Mouse (Mus musculus): ENCODE results near the gene Pip5k1b.

The Pip5k1b gene

DNA sequence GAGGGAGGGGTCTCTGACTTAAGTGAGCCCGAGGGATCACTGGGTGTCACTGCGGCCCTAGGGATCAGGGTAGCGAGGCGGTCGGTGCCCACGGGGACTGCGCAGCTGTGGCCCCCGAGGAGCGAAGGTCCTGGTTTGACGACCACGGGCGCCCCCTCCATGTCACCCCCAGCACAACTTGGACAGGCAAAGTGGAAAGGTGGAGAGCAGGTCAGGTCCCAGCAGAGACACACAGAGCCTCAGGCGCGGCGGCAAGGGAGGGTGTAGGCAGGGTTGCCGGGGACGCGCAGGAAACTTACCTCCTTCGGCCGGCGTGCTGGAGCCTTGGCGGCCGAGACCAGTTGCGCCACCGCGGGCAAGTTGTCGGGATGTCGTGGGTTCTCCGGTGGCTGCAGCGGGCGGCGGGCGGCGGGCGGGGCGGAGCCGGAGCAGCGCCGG, at the start of gene Pip5k1b:
TSS of gene Pip5k1b (minus strand) at position 407 of the 438 bp plus-strand sequence.
- DNase-seq, result peak; percentile 62

DNA sequence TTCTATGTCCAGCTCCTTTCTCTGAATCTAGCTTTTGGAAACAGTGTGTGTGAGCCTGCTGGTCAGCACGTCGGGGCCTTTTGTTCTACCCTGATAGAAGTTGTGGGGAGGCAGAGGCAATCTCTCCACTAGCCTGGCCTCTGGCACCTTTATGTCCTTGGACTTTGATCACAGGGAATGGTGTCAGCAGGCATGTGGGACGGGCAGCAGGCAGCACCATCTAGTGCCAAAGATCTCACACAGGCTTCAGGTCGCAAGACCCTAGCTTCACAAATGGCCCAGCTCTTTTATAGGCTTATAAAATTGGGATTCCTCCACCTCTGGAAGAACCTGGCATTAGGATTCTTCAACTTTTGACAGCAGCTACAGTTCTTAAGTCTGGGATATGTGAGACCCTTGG, 48.4 kb upstream of the Pip5k1b start:
- no peak for DNase-seq

DNA sequence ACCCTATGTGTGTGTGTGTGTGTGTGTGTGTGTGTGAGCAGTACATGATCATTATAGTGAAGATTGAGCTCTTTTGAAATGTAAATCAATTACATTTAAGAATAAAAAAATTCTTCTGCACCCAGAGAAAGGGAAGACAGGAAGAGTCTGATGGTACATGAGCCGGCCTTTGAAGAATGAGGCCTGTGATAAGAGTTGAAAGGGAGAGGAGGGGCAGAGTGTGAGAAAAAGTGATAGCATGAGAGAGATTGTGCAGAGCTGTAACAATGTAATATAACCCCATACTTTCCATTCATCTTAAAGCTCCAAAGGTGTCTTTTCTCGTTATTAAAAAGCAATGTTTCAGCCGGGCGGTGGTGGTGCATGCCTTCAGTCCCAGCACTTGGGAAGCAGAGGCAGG, 47.8 kb upstream of the Pip5k1b start:
- no peak for DNase-seq

DNA sequence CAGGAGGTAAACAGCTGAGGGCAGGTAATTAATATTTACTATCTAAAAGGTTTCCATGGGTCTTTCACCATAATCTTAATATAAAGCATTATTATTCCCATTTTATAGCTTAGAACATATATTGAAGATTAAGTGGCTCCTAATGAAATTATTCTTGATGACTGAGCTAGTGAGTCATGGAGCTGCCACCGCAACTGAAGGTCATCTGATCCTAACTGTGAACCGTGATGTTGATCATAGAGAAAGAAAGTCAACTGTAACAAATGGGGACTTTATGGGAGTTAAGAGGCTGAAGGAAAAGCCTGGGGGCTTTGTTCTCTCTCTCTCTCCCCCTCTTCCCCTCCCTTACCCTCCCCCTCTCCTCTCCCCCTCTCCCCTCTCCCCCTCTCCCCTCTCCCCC, 31.1 kb upstream of the Pip5k1b start:
- no peak for DNase-seq

DNA sequence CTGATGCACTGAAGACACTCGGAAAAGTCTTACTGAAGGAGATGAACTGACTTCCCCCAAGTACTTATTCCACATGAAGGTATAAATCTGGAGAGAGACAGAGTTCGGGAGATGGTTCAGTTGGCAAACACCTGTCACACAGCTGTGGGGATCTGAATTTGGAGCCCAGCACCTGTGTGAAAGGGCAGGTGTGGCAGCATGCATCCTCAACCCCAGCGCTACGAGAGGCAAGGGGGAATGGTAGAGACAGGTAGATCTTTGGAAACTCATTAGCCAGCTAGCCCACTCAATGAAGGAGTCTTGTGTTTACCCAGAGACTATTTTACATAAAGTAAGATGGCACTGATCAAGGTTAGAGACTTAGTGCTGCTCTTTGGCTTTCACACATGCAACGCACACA, 29.5 kb upstream of the Pip5k1b start:
- DNase-seq, result no peak

DNA sequence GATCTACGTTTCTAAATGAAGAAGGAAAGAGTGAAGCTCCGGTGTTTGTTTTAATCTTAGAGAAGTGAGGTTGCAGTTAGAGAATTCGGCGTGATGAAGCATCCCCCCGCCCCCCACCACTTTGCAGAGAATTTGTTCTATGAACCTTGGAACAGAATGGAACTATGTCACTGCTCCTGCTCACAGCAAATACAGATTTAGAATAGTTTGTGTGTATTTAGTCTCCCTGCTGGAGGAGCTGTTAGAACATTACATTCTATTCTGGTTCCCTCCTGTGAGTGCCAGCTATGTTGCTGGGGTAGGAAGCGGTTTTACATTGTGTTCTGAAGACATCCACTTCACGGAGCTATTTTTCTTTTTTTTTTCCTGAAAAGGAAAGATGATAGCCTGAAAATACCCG, 28.3 kb upstream of the Pip5k1b start:
- DNase-seq, result no peak

DNA sequence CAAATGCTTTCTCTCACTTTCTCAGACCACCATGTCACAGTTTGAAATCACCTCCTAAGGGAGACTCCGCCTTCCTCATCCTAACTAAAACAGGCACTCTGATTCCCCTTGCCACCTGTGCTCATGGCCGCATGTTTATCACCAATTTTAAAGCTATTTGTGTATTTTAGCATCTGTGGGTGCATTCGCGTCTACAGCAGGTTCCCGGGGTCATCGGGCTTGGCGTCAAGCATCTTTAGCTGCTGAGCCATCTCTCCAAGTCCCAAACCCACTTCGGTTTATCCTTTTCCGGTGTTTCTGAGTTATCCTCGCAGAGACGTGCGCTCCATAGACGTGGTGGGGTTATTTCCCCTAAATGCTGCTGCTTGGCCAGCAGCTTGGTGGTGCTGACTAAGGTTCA, 20.5 kb upstream of the Pip5k1b start:
- no peak for DNase-seq

DNA sequence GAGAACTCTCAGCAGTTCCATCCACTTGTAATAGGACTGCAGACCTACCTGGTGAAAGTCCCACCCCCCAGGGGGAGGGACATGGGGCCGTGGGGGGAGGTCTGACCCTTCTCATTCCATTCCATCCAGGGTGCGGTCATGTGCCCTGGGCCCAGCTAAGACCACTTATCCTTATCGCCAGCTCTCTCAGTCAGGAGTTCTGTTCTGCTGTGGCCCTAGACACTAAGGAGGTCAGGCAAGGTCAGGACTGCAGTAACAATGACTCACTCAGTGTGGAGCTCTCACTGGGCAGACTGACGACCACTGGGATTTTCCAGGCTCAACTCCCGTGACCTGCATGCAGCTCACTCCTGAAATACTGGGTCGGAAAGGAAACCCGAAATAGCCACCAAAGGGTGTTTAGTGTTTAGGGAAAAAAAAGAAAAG, 16.1 kb upstream of the Pip5k1b start:
- peak; percentile 77 for DNase-seq

DNA sequence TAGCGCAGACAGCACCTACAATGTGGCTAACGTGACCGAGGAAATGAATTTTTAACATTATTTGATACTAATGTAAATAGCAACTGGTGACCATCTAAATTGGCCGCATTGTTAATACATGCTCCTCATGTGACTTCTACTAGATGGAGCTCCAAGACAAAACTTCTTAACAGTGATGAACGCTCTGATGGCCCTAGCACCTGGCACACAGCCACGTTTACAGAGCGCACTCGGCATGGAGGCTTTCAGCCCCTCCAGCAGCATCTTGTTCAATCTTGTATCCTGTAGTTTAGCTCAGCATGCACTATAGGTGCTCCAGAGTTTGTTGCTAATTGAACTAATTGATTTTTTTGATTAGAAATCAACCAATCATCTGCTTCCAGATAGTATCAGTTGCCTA, 15.3 kb upstream of the Pip5k1b start:
- no peak for DNase-seq

DNA sequence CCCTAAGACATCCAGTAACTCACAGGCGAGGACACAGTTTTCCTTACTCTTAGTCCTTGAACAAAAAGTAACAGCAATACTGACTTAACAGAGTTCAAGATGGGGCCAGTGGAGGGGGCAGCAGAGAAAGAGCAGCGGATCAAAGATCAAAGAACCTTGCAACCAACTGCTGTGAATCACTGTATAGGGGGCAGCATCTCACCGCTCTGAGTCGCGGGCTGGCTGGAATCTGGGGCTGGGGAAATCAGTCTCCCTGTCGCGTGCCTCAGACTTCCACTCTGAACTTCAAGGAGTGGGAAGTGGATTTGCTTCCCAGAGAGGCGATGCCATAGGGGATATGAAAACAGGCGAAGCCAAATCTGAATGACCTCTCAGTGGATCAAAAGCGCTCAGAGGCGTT, 1.8 kb upstream of the Pip5k1b start:
- DNase-seq, result peak; percentile 29

DNA sequence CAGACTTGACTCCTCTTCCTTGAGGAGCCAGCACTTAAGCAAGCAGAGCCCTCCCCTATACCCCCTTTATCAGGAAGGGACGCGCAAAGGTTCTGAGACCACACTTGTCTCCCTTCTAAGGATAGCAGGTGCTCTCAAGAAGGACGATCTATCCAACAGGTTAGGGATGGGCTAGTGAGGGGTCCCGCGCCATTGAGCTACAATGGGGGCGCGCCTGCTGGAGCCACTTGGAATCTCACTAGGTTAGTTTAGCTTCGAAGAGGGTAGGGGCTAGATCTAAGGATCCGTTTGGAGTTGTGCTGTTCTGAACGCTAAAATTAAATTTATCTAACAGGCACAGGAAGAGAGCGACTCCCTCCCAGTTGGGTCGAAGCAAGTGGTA, 904 bp upstream of the Pip5k1b start:
- DNase-seq, result no peak

DNA sequence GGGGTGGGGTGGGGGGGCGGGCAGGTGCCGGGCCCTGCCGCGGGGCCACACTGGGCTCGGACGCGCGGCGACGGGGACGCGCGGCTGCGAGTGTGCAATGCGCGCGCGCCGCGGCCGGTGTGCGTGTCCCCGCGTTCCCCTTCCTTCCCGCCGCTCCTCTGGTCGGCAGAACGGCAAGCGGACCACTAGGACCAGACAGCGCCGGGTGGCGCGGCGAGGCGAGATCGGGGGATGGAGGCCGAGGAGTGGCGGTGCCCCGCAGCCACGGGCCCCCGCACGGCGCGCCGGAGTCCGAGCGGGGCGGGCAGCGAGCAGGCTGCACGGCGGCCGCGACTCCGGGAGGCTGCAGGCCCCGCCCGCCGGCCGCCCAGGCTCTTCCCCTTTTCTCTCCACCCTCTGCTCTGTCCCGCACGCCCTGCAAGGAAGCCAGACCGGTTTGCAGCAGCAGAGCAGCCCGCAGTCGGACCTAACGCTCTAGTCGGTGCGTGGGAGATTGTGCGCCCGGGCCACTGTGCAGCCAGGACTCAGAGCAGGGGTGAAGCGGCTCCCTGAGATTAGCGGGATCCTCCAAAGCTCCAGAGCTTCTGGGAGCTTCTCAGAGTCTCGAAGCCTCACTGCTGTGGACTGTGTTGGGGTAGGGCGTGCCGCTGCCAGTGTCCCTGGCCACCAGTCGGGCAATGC, 372 bp upstream of the Pip5k1b start:
- DNase-seq, result peak; percentile 73

DNA sequence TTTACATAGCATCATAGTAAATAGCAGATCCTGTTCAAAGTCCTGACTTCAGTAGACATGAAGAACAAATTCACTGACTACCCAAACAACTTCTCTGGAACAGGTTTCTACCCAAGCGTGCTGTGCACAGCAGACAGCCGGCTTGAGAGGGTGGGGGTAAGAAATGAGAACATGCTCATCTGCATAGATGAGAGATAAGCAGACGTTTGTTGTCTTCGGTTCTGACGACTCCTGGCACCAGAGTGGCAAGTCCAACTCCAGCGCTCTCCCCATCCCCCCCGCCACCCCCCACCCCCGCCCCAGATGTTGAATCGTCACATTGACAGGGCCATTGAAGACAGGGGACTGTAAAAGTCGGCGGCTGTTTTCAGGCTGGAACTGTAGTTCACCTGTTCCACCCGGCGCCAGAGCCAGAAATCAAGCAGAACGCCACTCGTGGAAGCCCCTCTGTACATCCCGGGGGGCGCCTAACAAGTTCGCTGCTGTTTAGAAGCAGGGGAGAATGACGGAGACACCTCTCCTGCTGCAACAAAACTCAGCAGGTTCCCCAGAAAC, 684 bp downstream of the Pip5k1b start:
- DNase-seq, result no peak

DNA sequence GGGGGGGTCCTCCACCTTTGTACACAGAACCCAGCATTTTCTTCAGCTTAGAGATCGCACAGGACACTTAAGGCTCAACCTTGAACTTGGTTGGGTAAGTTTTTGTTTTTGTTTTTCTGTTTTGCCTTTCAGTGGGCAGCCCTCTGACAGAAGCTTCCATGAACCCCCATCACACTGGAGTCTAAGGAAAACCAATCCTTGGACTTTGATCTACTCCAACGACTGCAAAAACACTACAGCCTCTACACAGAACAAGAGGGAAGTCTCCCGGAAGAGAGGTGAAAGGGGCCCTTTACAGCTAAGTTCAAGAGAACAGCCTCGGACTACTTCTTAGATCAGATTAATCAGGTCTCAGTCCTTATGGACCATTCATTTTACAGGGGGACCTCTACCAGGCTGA, 1.2 kb downstream of the Pip5k1b start:
- DNase-seq, result no peak

DNA sequence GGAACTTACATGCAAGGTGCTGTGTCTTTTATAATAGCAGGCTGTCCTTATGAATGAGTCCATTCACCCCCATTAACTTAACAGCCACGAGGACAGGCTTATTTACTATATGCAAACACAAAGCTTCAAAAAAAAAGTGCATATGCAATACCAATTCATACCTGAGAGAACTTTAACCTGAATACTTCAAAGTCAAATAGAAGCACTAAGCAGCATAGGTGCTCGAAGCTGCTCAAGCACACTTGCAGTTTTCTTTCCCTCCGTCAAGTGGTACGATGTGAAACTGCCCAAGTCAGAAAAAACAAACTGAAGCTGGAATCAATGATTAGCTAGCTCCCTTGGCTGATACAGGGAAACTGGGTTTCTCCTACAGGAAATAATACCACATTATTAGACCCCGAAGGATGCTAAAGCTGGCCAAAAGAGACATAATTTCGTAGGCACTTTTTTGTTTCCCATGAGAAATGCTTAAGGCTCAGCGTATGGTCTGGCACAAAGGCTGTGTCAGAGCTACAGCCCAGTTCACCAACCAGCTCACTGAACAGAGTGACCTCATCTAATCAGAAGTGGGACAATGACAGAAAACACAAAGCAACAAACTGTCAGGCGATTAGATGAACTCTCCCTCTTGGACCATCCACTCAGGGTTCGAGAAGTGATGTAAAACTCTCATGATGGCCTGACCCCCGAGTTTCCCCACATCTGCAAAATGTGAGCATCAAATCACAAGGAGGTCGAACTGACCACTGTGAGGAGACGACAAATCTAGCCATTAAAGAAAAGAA, 2.2 kb downstream of the Pip5k1b start:
- DNase-seq, result peak; percentile 68

DNA sequence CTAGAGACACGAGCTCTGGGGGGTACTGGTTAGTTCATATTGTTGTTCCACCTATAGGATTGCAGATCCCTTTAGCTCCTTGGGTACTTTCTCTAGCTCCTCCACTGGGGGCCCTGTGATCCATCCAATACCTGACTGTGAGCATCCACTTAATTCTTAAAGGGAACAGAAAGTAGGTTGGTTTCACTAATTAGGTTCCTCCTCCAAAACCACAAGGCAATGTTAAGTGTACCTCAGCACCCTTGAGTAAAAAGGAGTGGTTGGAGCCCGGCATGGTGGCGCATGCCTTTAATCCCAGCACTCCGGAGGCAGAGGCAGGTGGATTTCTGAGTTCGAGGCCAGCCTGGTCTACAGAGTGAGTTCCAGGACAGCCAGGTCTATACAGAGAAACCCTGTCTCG, 3.0 kb downstream of the Pip5k1b start:
- peak; percentile 39 for DNase-seq

DNA sequence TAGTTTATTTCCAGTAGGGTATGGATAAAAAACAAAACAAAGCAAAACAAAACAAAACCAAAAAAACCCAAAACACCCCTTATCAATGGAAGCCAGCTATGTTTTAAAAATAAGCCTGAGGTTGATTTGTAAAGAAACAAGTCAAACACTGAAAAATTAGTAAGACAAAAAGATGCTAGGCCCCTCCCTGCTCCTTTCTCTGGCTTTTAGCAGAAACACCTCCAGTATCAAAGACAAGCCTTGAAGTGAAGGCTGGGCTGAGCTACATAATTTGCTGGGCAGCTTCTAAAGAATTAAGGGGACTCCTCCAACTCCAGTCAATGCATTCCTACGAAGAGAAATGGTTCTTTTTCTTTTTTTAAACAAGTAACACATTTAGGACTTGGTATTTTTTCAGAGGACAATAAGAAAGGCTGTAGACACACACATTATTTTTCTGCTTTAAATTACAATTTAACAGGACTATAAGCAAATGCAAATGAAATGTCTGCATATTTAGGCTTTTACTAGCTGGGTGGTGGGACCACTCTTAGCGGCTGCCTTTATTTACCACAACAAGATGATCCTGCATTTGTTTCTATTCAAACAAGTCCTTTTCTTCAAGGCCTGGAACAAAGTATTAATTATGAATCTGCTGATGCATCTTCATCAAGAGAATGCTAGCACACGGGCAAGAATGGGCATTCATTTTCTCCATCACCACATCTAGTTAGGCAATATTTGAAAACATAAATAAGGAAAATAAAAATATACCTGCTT, 4.3 kb downstream of the Pip5k1b start:
- DNase-seq, result no peak

DNA sequence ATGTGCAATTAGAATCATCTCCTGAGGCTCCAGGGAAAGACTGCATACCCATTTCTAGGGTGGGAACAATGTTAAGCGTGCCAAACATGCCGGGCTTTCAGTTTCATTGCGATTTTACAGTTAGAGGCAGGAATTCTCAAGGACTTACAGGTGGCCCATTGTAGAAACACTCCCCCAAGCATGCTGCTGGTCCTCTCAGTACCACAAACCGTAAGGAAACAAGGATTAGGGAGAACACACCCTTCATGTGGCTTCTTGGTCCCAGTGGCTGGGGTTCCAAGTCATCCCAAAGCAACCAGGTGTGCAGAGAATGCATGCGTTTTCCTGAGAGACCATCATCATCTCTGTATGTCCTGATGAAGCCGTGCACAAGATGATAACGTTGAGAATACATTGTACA, 4.9 kb downstream of the Pip5k1b start:
- DNase-seq, result no peak

DNA sequence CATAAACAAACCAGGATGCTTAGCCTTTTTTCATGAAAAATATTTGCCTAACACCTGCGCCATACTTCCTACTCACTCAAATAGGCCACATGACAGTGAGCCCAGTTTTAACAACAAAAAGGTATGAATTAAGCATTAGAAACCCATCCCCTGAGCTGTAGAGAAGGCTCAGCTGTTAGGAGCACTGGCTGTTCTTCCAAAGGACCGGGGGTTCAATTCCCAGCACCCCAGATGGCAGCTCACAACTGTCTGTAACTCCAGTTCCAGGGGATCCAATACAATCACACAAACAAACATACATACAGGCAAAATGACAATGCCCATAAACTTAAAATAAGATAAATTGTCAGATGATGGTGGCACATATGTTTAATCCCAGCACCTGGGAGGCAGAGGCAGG, 5.7 kb downstream of the Pip5k1b start:
- no peak for DNase-seq

DNA sequence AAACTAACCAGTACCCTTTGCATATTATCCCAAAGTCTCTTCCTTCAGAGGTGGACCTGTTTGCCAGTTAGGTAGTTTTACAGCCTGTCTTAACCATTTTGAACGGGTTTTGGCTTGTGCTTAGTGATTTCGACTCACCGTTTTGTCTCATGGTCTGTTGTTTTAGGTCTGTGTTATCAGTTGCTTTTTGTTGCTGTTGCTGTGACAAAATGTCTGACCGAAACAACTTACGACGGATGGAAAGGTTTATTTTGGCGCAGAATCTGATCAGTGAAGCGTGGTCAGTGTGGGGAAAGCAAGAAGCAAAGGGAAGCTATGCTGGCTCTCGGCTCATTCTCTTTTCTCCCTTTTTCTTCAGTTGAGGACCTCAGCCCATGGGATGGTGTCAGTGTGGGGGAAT, 7.3 kb downstream of the Pip5k1b start:
- DNase-seq, result no peak

DNA sequence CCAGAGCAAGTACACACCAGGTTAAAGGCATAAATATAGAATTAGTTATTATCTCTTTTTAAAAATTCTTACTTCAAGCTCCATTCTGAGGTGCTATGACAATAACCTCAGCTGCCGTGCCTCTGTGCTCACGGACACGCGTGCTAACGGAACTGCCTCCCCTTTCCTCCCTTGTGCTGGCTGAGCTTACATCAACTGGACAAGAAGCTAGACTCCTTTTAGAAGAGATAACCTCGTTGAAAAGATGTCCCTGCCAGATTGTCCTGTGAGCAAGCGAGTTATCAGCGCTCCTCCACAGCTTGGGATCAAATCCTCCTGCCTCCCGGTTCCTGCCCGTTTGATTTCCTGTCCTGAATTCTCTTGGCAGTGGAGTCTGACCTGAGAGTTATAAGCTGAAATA, 9.5 kb downstream of the Pip5k1b start:
- DNase-seq, result no peak

DNA sequence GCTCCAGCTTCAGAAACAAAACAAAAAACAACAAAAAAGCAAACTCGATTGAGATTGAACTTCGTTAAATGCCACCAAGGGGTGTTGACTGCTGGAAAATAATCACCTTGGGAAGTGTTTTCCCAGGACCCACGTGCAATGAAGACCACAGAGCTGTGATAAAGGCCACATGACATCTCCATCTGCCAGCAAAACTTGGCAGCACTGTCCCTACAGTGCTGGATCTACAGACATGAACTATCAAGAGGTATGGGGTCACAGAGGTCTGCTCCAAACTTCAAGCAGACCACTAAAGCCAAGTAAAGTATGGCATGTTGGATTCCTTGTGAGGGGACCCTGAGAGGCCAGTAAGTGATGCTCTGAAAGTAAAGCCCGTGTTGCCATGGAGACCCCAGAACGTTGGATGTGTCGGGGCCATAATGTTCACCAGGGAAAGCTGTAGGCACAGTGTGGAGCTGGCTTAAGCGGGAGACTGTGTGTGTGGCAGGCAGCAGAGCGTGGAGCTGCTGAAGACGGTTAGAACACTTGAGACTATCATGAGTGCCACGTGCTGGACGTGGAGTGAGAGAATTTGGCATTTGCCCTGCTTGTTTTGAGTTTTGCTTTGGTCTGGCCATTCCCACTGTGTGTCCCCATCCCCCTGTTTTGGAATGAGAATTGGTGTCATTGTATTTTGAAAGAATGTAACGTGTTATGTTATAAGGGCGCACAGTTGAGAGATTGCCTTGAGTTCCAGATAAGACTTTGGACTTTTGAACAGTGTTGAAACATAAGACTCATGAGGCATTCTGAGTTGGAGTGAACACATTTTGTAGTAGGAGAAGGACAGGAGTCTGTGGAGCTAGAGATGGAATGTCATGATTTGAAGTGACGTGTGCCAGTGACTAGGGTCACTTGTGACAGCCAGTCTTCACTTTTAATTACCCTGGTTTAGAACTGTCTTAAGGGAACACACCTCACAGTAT, 12.0 kb downstream of the Pip5k1b start:
- peak; percentile 74 for DNase-seq
